Mouse (Mus musculus) inflammation-experienced regulatory T-cells (primary cell): ENCODE data around the gene Cyp3a41b. TPM values are rescaled to one million over a fixed set of nuclear protein-coding genes. Genes with fewer than 3 reads are reported as not detected.

Experiments used
- polyA plus RNA-seq, 2 experiments: library from polyadenylated mRNA; unstranded; fragments of 100-300 nt; shearing (Covaris generic); gene quantifications; one replicate each; pipeline ENCODE4 v1.2.1; 2017

The Cyp3a41b gene
- not detected for polyA plus RNA-seq

DNA sequence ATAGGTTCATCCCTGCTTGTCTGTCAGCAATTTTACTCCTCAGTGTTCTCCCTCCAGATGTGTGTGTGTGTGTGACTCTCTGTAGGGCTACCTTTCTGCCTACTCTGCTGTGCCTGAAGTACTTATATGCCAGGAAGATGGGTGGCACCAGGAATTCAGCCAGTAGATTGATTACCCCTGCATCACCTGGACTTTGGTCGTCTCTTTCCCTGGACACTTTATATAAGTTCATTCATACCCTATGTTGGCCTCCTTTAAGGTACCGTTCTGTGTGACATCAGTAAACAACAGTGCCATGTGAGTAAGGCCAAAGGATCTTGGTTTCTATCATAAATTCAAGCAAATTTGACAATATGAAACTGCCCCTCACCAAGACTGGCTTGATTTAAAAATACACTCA is at the start of gene Cyp3a41b:
Gene Cyp3a41b, minus strand, starts transcription at position 101 of the 400 bp plus-strand sequence.

Other genes starting within 250 kb of the Cyp3a41b start
- under 1 TPM in 1 of 2 experiments, not detected in 1; 0.18 TPM for gene Cyp3a57, start 239.5 kb downstream of the Cyp3a41b start, polyA plus RNA-seq
- under 1 TPM in 1 of 2 experiments, not detected in 1; 0.16 TPM for gene Cyp3a16, start 115.0 kb downstream of the Cyp3a41b start, polyA plus RNA-seq
- not detected for gene Cyp3a41a, start 135.4 kb upstream of the Cyp3a41b start, polyA plus RNA-seq
- gene Cyp3a44, start 221.1 kb upstream of the Cyp3a41b start, polyA plus RNA-seq, result under 1 TPM in 1 of 2 experiments, not detected in 1; 0.23 TPM